Mouse (Mus musculus): ENCODE measurements around the gene Myo1b. TPM values are rescaled to one million over a fixed set of nuclear protein-coding genes. Genes with fewer than 3 reads are reported as not detected.
A peak's percentile ranks its signal among the peaks of the same experiment; 100 is the strongest.

The Myo1b gene
- total RNA-seq, 2 experiments from 2014 or later = 40.4 to 52.1 TPM

- DNase-seq (ENCODE audit: low spot score in 2 of 2) = no peak
These were observed 60.2 kb downstream of the Myo1b start for GRCm38 (mm10) chr1:51855541-51856244.

GRCm38 (mm10) chr1:51852314-51852713 is 63.6 kb downstream of the Myo1b start:
- DNase-seq (ENCODE audit: low spot score in 2 of 2) = no peak

- DNase-seq (ENCODE audit: low spot score in 2 of 2) = no peak
These were observed 66.2 kb downstream of the Myo1b start for GRCm38 (mm10) chr1:51849570-51850211.

- no peak for DNase-seq (ENCODE audit: low spot score in 2 of 2)
These were observed 70.4 kb downstream of the Myo1b start for GRCm38 (mm10) chr1:51845264-51846036.

GRCm38 (mm10) chr1:51837845-51838623 is 77.8 kb downstream of the Myo1b start:
- peak in 1 of 2 experiments; percentile 27 for DNase-seq (ENCODE audit: low spot score in 2 of 2)

- DNase-seq (ENCODE audit: low spot score in 2 of 2) = no peak
These were observed 78.6 kb downstream of the Myo1b start for GRCm38 (mm10) chr1:51837311-51837710.

- DNase-seq (ENCODE audit: low spot score in 2 of 2) = no peak
These were observed 80.1 kb downstream of the Myo1b start for GRCm38 (mm10) chr1:51835795-51836194.

GRCm38 (mm10) chr1:51834072-51834471 is 81.8 kb downstream of the Myo1b start:
- no peak for DNase-seq (ENCODE audit: low spot score in 2 of 2)

GRCm38 (mm10) chr1:51829353-51829752 is 86.5 kb downstream of the Myo1b start:
- no peak for DNase-seq (ENCODE audit: low spot score in 2 of 2)

- no peak for DNase-seq (ENCODE audit: low spot score in 2 of 2)
These were observed 93.3 kb downstream of the Myo1b start for GRCm38 (mm10) chr1:51822531-51822930.

- no peak for DNase-seq (ENCODE audit: low spot score in 2 of 2)
These were observed 94.0 kb downstream of the Myo1b start for GRCm38 (mm10) chr1:51821701-51822495.

- no peak for DNase-seq (ENCODE audit: low spot score in 2 of 2)
These were observed 95.4 kb downstream of the Myo1b start for GRCm38 (mm10) chr1:51820520-51820919.

GRCm38 (mm10) chr1:51820013-51820441 is 95.8 kb downstream of the Myo1b start:
- no peak for DNase-seq (ENCODE audit: low spot score in 2 of 2)

- no peak for DNase-seq (ENCODE audit: low spot score in 2 of 2)
These were observed 100.2 kb downstream of the Myo1b start for GRCm38 (mm10) chr1:51815636-51816035.

GRCm38 (mm10) chr1:51814854-51815630 is 100.8 kb downstream of the Myo1b start:
- DNase-seq (ENCODE audit: low spot score in 2 of 2) = peak in 1 of 2 experiments; percentile 9

- no peak for DNase-seq (ENCODE audit: low spot score in 2 of 2)
These were observed 107.0 kb downstream of the Myo1b start for GRCm38 (mm10) chr1:51808847-51809246.

- DNase-seq (ENCODE audit: low spot score in 2 of 2) = no peak
These were observed 107.6 kb downstream of the Myo1b start for GRCm38 (mm10) chr1:51808228-51808627.

GRCm38 (mm10) chr1:51805040-51805610 is 110.7 kb downstream of the Myo1b start:
- no peak for DNase-seq (ENCODE audit: low spot score in 2 of 2)

Measured in layer of hippocampus, postnatal 10 days (tissue).